Mouse (Mus musculus): ENCODE results near the gene Faf1.
A peak's percentile ranks its signal among the peaks of the same experiment; 100 is the strongest.

The Faf1 gene

DNA sequence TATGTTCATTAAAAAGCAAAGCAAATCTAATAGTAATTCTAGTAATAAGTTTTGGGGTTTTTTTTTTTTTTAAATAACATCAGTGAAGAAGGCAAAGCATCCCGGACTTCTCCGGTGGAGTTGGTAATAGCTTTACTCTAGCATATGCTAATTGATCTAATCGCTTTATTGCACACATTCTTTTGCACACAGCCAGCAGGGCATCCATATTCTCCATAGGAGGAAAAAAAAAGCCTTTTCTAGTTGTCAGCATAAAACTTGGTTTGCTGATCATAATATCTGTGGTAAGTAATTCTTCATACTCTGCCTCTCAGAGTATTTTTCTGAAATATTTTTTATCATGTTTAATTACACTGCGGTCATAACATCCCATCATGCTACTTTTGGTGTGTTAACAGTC lies 185.9 kb downstream of the Faf1 start:
- H3K36me3 ChIP-seq (ENCODE audit: insufficient read depth, low read length) = peaks cover 7% of the 10 kb centered on the region; the same call in 1 of the 2 replicates
- TF ChIP-seq POU5F1 (IDR thresholded peaks at IDR 0.05; ENCODE audit: borderline replicate concordance, low read length) (no peak), CTCF (conservative IDR thresholded peaks at IDR 0.05; ENCODE audit: low read length) (no peak), NANOG (IDR thresholded peaks at IDR 0.05; ENCODE audit: borderline replicate concordance, low read length) (no peak)
- H3K27me3 ChIP-seq (ENCODE audit: insufficient read depth, low read length) = no peaks in the 10 kb centered on the region
- H3K4me3 ChIP-seq (replicated peaks; ENCODE audit: low read length) = no peak overlapping the region
- H3K4me1 ChIP-seq (replicated peaks; ENCODE audit: low read depth, low read length) = no peaks in the 10 kb centered on the region
- H3K9me3 ChIP-seq (ENCODE audit: low read length) = no peaks in the 10 kb centered on the region

DNA sequence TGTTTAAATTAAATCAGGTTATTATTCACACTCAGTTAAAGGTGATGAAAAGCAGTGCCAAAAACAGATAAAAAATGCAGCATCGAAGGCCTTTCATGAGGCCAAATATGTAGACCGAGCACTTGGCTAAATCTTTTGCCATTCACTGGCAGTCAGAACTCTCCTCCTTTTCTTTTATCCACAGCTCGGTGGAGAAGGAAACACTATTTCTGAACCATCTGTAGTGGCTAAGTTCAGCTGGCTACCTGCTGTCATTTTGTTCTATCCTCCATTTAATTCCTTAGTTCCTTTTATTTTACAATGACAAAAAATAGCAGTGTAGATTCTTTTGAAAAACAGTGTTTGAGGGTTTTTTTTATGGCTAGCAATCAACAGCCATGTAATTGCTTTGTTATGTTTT lies 186.6 kb downstream of the Faf1 start:
- Histone ChIP-seq H3K4me1 (replicated peaks; ENCODE audit: low read depth, low read length) (no peaks in the 10 kb centered on the region), H3K27me3 (ENCODE audit: insufficient read depth, low read length) (no peaks in the 10 kb centered on the region), H3K9me3 (ENCODE audit: low read length) (no peaks in the 10 kb centered on the region), H3K4me3 (replicated peaks; ENCODE audit: low read length) (no peak overlapping the region), H3K36me3 (ENCODE audit: insufficient read depth, low read length) (peaks cover 9% of the 10 kb centered on the region; the same call in 1 of the 2 replicates)
- TF ChIP-seq CTCF (conservative IDR thresholded peaks at IDR 0.05; ENCODE audit: low read length) (no peak), POU5F1 (IDR thresholded peaks at IDR 0.05; ENCODE audit: borderline replicate concordance, low read length) (no peak), NANOG (IDR thresholded peaks at IDR 0.05; ENCODE audit: borderline replicate concordance, low read length) (0 out of 2 replicates have a peak, but pooled peaks have one; percentile 14)

DNA sequence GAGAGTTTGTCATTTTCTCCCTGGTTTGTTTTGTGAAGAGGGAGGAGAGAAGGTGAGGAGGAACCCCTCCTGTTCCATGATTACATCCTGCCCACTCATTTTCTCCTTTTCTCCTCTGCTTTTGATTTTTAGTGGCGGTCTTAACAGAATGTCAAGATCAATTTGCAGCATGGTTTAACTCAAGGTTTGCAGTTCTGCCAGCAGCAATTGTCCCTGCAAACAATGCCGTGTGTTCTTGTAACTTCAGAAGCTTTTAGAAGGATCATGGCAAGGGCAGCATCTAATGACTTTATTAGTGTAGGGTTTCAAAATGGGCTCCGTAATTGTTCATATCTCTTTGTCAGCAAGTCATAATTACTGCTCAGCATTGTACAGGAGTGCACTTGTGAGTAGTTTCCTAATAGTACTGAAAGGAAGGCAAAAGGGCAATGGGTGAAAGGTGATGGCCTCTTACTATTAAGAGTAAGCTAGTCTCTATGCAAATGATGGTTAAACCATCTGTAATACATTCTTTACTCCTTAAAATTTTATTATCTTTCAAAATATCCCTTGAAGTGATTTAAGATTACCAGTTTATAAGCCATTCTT lies 192.6 kb downstream of the Faf1 start:
- H3K27me3 ChIP-seq (ENCODE audit: insufficient read depth, low read length) = no peaks in the 10 kb centered on the region

DNA sequence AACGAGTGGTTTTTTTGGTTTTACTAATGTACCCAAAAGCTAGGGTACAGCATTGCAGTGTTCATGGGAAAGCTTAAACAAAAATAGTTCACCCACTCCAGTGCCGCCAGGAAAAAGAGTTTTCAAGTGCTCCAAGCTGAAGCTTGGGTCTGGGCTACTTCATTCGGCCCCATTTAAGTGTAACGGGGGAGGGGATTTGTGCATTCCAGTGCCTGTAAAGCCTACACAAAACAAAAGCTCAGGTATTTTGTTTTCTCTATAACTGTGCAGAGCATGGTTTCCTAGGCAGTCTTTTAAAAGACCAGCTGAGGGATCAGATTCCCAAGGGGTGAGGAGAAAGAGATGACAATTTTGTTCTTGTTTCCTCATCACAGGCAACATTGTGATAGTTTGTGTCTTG lies 207.9 kb downstream of the Faf1 start:
- Histone ChIP-seq H3K27me3 (ENCODE audit: insufficient read depth, low read length) (no peaks in the 10 kb centered on the region), H3K4me1 (replicated peaks; ENCODE audit: low read depth, low read length) (peaks cover 22% of the 10 kb centered on the region), H3K9me3 (ENCODE audit: low read length) (no peaks in the 10 kb centered on the region), H3K36me3 (ENCODE audit: insufficient read depth, low read length) (peaks cover 35% of the 10 kb centered on the region; the same call in 1 of the 2 replicates), H3K4me3 (replicated peaks; ENCODE audit: low read length) (no peak overlapping the region)
- TF ChIP-seq NANOG (IDR thresholded peaks at IDR 0.05; ENCODE audit: borderline replicate concordance, low read length) (no peak), CTCF (conservative IDR thresholded peaks at IDR 0.05; ENCODE audit: low read length) (no peak)

More for the DNA sequence above, 192.6 kb downstream of the Faf1 start:
- Histone ChIP-seq H3K9me3 (ENCODE audit: low read length) (no peaks in the 10 kb centered on the region), H3K36me3 (ENCODE audit: insufficient read depth, low read length) (peaks cover 16% of the 10 kb centered on the region), H3K4me3 (replicated peaks; ENCODE audit: low read length) (no peak overlapping the region), H3K4me1 (replicated peaks; ENCODE audit: low read depth, low read length) (no peaks in the 10 kb centered on the region)
- TF ChIP-seq POU5F1 (IDR thresholded peaks at IDR 0.05; ENCODE audit: borderline replicate concordance, low read length) (no peak), CTCF (conservative IDR thresholded peaks at IDR 0.05; ENCODE audit: low read length) (no peak), NANOG (IDR thresholded peaks at IDR 0.05; ENCODE audit: borderline replicate concordance, low read length) (no peak)

DNA sequence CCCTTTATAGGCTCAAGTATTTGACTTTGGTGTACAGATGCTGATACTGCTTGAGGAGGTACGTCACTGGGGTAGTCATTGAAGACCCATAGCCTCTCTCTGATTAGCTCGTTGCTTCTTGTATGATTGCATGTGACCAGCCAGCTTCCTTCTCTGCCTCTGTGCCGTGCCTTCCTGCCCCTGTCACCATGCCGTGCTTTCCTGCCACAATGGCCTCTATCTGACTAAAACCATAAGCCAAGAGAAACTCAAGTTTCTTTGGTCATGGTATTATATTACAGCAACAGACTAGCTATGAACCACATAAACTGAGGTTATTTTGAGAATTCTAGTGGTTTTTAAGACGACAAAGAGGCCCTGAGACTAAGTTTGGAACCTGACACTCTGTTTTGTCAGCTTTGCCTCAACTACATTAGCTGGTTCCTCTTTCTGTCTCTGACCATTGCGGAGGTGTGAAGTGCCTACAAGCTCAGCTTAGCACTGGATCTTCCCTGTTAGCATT lies 211.5 kb downstream of the Faf1 start:
- peaks cover 43% of the 10 kb centered on the region; the same call in 1 of the 2 replicates for H3K36me3 ChIP-seq (ENCODE audit: insufficient read depth, low read length)
- H3K9me3 ChIP-seq (ENCODE audit: low read length) = no peaks in the 10 kb centered on the region
- TF ChIP-seq POU5F1 (IDR thresholded peaks at IDR 0.05; ENCODE audit: borderline replicate concordance, low read length) = no peak
- TF ChIP-seq NANOG (IDR thresholded peaks at IDR 0.05; ENCODE audit: borderline replicate concordance, low read length) = no peak
- TF ChIP-seq CTCF (conservative IDR thresholded peaks at IDR 0.05; ENCODE audit: low read length) = no peak
- H3K4me3 ChIP-seq (replicated peaks; ENCODE audit: low read length) = no peak overlapping the region
- no peaks in the 10 kb centered on the region for H3K27me3 ChIP-seq (ENCODE audit: insufficient read depth, low read length)
- peaks cover 22% of the 10 kb centered on the region for H3K4me1 ChIP-seq (replicated peaks; ENCODE audit: low read depth, low read length)

DNA sequence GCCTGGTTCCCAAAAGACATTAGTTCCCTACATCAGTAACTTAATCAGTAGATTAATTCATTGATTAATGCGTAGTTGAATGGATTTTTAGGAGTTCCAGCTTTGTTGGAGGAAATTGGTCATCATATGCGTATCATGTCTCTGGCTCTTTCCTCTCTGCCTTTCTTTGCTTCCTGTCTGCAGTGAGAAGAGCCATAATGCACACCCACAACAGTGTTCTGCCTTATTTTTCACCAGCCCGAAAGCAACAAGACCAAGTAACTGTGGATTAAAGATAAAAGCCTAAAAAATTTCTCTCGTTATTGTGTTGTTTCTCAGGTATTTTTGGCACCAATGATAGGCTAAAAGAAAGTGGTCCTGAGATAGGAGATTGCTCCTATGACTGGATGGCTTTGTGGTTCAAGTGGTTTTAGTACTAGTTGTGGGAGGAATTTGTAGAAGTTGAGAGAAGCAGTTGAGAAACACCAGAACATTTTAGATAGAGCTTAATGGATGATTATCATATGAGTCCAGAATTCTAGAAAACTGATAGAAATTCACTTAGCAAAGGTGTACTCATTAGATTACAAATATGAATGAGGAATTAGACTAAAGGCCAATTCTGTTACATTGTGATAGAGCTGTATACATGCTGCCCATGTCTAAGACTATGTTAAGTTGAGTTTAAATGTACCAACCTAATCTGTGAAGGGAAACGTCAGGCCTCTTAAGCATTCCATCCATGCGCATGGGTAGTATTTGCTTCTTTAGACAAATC lies 221.6 kb downstream of the Faf1 start:
- Histone ChIP-seq H3K4me3 (replicated peaks; ENCODE audit: low read length) (no peak overlapping the region), H3K27me3 (ENCODE audit: insufficient read depth, low read length) (no peaks in the 10 kb centered on the region), H3K4me1 (replicated peaks; ENCODE audit: low read depth, low read length) (no peaks in the 10 kb centered on the region), H3K9me3 (ENCODE audit: low read length) (no peaks in the 10 kb centered on the region), H3K36me3 (ENCODE audit: insufficient read depth, low read length) (peaks cover 23% of the 10 kb centered on the region)
- no peak for TF ChIP-seq NANOG (IDR thresholded peaks at IDR 0.05; ENCODE audit: borderline replicate concordance, low read length)
- TF ChIP-seq POU5F1 (IDR thresholded peaks at IDR 0.05; ENCODE audit: borderline replicate concordance, low read length) = no peak
- TF ChIP-seq CTCF (conservative IDR thresholded peaks at IDR 0.05; ENCODE audit: low read length) = no peak

DNA sequence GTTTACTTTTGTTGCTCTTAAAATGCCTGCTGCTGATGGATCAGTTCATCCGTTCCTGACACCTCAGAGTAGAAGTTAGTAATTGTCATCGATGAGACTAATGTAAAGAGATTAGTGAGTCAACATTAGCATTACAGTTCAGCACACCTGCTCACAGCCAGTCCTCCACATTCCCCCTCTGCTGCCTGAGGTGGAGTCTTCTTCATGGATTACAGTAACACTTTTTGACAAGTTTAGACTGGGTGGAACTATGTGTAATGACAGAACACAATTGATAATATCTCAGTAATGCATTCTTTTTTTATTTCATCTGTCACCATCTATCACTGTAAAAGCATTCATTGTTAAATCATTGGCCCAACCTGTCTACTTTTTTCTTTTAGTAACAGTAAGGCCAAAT lies 224.7 kb downstream of the Faf1 start:
- Histone ChIP-seq H3K4me3 (replicated peaks; ENCODE audit: low read length) (no peak overlapping the region), H3K27me3 (ENCODE audit: insufficient read depth, low read length) (no peaks in the 10 kb centered on the region), H3K36me3 (ENCODE audit: insufficient read depth, low read length) (peaks cover 20% of the 10 kb centered on the region), H3K4me1 (replicated peaks; ENCODE audit: low read depth, low read length) (no peaks in the 10 kb centered on the region), H3K9me3 (ENCODE audit: low read length) (no peaks in the 10 kb centered on the region)
- TF ChIP-seq CTCF (conservative IDR thresholded peaks at IDR 0.05; ENCODE audit: low read length) = no peak
- TF ChIP-seq POU5F1 (IDR thresholded peaks at IDR 0.05; ENCODE audit: borderline replicate concordance, low read length) = no peak
- peak; percentile 36; the same call in 1 of the 2 replicates for TF ChIP-seq NANOG (IDR thresholded peaks at IDR 0.05; ENCODE audit: borderline replicate concordance, low read length)

DNA sequence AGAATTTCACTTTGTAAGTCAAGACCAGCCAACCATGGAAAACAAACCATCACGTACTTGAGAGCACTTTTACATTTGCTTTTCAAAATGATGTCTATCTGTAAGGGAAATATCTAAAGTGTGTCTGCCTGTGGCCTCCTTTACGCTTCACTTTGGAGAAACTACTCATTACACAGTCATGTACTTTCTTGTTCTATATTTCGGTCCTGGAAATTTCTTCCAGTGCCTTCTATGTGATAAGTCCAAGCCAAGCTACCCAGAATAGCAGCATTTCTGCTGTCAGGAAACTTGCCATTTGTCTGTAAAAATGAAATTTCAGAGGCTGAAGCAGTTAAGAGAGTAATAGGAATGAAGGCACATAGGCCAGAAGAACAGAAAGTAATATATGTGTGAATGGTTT lies 228.1 kb downstream of the Faf1 start:
- no peak overlapping the region for H3K4me3 ChIP-seq (replicated peaks; ENCODE audit: low read length)
- no peaks in the 10 kb centered on the region for H3K4me1 ChIP-seq (replicated peaks; ENCODE audit: low read depth, low read length)
- H3K27me3 ChIP-seq (ENCODE audit: insufficient read depth, low read length) = no peaks in the 10 kb centered on the region
- H3K36me3 ChIP-seq (ENCODE audit: insufficient read depth, low read length) = peaks cover 11% of the 10 kb centered on the region
- H3K9me3 ChIP-seq (ENCODE audit: low read length) = no peaks in the 10 kb centered on the region
- TF ChIP-seq NANOG (IDR thresholded peaks at IDR 0.05; ENCODE audit: borderline replicate concordance, low read length) (no peak), CTCF (conservative IDR thresholded peaks at IDR 0.05; ENCODE audit: low read length) (no peak), POU5F1 (IDR thresholded peaks at IDR 0.05; ENCODE audit: borderline replicate concordance, low read length) (no peak)
